Mouse (Mus musculus): ENCODE results near the gene Ankrd11. TPM values are rescaled to one million over a fixed set of nuclear protein-coding genes. Genes with fewer than 3 reads are reported as not detected.

The Ankrd11 gene
- polyA plus RNA-seq, 1 experiment from 2014 or later: 47.4 TPM

DNA sequence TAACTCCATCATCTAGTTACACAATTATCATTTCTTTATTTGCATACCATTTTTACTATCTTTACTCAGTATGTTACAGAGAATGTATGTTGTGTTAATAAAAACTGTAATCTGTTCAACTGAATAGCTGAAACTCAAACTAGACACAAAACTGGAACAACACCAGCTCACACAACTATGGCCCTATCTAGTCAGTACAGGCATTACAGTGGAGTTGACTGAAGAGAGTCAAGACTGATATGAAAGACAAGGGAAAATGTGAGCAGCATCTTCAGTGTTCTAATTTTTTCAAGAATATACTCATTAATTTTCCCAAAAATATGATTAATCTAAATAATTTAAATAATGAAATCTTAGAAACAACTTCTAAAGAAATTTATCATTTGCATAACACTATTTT lies 86.9 kb downstream of the Ankrd11 start:
- H3K36me3 ChIP-seq (ENCODE audit: control insufficient read depth, insufficient read depth, low read length): no peaks in the 10 kb centered on the region
- no peaks in the 10 kb centered on the region for H3K27me3 ChIP-seq (replicated peaks; ENCODE audit: control insufficient read depth, insufficient read depth, low read length)
- ATAC-seq (replicated peaks; ENCODE audit: low FRiP score, low TSS enrichment, low read depth): no peak
- H3K27ac ChIP-seq (ENCODE audit: low read depth): no peak overlapping the region
- peaks cover 4% of the 10 kb centered on the region; the same call in 1 of the 2 replicates for H3K4me1 ChIP-seq (replicated peaks; ENCODE audit: control insufficient read depth, insufficient read depth, low read length)
- no peaks in the 10 kb centered on the region for H3K9me3 ChIP-seq (ENCODE audit: control insufficient read depth, low read length)
- no peak overlapping the region for H3K4me3 ChIP-seq (ENCODE audit: low read depth, low read length)
- no peak overlapping the region for H3K4me2 ChIP-seq (ENCODE audit: low read length)
- no peak overlapping the region for H3K9ac ChIP-seq (ENCODE audit: low read length)
- DNase-seq (ENCODE audit: low spot score): no peak

DNA sequence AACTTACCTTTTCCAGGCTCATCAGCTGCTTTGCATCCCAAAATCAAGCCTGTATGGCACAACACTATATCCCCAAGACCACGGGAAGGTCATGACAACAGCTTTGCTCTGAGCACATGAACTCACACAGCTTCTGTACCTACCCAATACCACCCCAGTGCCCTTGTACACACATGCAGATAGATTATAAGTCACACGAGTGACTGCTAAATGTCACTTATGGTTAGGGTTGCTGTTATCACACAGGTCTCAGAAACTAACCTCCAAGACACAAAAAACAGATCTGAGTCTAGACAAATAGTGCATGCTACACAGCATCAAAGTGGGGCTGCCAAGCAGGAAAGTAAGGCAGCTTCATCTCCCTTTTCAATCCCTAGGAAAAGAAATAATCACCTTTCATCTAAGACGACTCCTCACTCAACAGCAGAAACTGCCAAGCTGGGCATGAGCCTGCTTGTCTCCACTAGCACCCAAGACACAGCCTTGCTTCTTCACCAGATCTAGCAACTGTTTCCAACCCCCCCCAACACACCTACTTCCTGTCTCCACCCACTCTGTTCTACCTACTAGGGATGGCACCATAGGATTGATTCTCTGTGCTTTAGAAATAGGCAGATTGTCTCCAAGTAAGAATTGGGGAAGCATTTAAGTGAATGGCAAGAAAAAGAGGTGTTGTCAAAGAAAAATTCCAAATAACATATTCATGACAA lies 87.8 kb downstream of the Ankrd11 start:
- H3K27ac ChIP-seq (ENCODE audit: low read depth): no peak overlapping the region
- no peak overlapping the region for H3K4me2 ChIP-seq (ENCODE audit: low read length)
- H3K4me1 ChIP-seq (replicated peaks; ENCODE audit: control insufficient read depth, insufficient read depth, low read length): peaks cover 8% of the 10 kb centered on the region
- ATAC-seq (replicated peaks; ENCODE audit: low FRiP score, low TSS enrichment, low read depth) (no peak), DNase-seq (ENCODE audit: low spot score) (no peak)
- no peaks in the 10 kb centered on the region for H3K36me3 ChIP-seq (ENCODE audit: control insufficient read depth, insufficient read depth, low read length)
- no peak overlapping the region for H3K9ac ChIP-seq (ENCODE audit: low read length)
- 75% methylated on average over 3 of the region's 3 CpGs for WGBS
- no peak overlapping the region for H3K4me3 ChIP-seq (ENCODE audit: low read depth, low read length)
- H3K9me3 ChIP-seq (ENCODE audit: control insufficient read depth, low read length): no peaks in the 10 kb centered on the region
- no peaks in the 10 kb centered on the region for H3K27me3 ChIP-seq (replicated peaks; ENCODE audit: control insufficient read depth, insufficient read depth, low read length)

DNA sequence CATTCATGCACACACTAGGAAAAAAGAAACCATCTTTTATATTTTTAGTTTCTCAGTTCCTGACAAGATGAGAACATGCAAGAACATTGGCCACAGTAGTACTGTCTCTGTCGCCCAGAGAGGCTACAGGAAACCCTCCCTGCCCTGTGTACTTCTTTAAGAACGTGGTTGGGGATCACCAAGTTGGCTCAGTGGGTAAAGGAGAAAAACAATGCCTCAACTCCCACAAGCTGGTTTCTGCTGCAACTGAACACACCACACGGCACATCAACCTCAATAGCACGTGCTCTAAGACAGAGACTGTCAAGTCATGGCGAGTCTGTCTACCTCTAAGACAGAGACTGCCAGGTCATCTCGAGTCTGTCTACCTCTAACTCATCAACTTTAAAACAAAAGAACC lies 89.0 kb downstream of the Ankrd11 start:
- WGBS: 89% methylated on average over 6 of the region's 6 CpGs
- Histone ChIP-seq H3K36me3 (ENCODE audit: control insufficient read depth, insufficient read depth, low read length) (no peaks in the 10 kb centered on the region), H3K9ac (ENCODE audit: low read length) (no peak overlapping the region), H3K4me2 (ENCODE audit: low read length) (no peak overlapping the region), H3K4me1 (replicated peaks; ENCODE audit: control insufficient read depth, insufficient read depth, low read length) (peaks cover 12% of the 10 kb centered on the region), H3K4me3 (ENCODE audit: low read depth, low read length) (no peak overlapping the region), H3K9me3 (ENCODE audit: control insufficient read depth, low read length) (no peaks in the 10 kb centered on the region), H3K27me3 (replicated peaks; ENCODE audit: control insufficient read depth, insufficient read depth, low read length) (no peaks in the 10 kb centered on the region), H3K27ac (ENCODE audit: low read depth) (no peak overlapping the region)
- DNase-seq (ENCODE audit: low spot score) (no peak), ATAC-seq (replicated peaks; ENCODE audit: low FRiP score, low TSS enrichment, low read depth) (no peak)

DNA sequence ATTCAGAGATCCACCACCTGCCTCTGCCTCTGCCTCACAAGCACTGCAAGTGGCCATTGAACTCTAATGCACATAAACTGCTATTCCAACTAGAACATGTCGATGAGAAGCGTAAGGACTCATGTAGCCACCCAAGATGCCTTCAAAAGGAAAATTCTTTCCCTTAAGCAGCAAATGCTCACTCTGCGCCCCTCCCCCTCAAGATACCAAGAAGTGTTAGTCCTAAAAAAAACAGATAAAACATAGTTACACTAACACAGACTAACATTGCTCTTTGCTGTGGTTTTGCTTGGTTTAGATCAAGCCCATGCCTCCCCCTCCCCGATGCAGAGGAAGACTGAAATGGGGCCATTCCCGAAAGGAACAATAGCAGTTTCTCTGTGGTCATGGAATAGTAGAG lies 90.6 kb downstream of the Ankrd11 start:
- ATAC-seq (replicated peaks; ENCODE audit: low FRiP score, low TSS enrichment, low read depth) (no peak), DNase-seq (ENCODE audit: low spot score) (no peak)
- no peak overlapping the region for H3K9ac ChIP-seq (ENCODE audit: low read length)
- H3K9me3 ChIP-seq (ENCODE audit: control insufficient read depth, low read length): no peaks in the 10 kb centered on the region
- no peak overlapping the region for H3K4me3 ChIP-seq (ENCODE audit: low read depth, low read length)
- H3K27ac ChIP-seq (ENCODE audit: low read depth): no peak overlapping the region
- 84% methylated on average over 5 of the region's 5 CpGs for WGBS
- H3K36me3 ChIP-seq (ENCODE audit: control insufficient read depth, insufficient read depth, low read length): no peaks in the 10 kb centered on the region
- no peak overlapping the region for H3K4me2 ChIP-seq (ENCODE audit: low read length)
- H3K4me1 ChIP-seq (replicated peaks; ENCODE audit: control insufficient read depth, insufficient read depth, low read length): peaks cover 8% of the 10 kb centered on the region
- no peaks in the 10 kb centered on the region for H3K27me3 ChIP-seq (replicated peaks; ENCODE audit: control insufficient read depth, insufficient read depth, low read length)

DNA sequence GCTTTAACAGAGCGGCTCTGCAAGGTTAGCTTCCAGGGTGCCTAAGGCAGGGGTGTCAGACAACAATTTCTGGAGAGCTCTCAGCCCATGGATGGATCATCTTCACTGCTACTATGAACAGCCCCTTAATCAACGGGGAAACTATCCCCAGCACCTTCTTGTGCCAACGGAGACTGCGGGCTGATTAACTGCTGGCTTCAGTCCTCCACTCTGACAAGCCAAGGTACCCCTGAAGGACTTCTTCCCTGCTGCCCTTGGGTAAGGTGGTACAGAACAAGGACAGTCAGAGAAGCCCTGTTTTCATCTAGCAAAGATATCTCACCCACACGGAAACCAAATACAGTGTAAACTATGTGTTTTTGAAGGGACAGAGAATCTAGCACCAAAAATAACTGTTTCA lies 92.4 kb downstream of the Ankrd11 start:
- H3K4me2 ChIP-seq (ENCODE audit: low read length): no peak overlapping the region
- peaks cover 8% of the 10 kb centered on the region for H3K4me1 ChIP-seq (replicated peaks; ENCODE audit: control insufficient read depth, insufficient read depth, low read length)
- no peaks in the 10 kb centered on the region for H3K27me3 ChIP-seq (replicated peaks; ENCODE audit: control insufficient read depth, insufficient read depth, low read length)
- no peak for DNase-seq (ENCODE audit: low spot score)
- no peak overlapping the region for H3K4me3 ChIP-seq (ENCODE audit: low read depth, low read length)
- no peak for ATAC-seq (replicated peaks; ENCODE audit: low FRiP score, low TSS enrichment, low read depth)
- H3K27ac ChIP-seq (ENCODE audit: low read depth): no peak overlapping the region
- WGBS: 77% methylated on average over 5 of the region's 5 CpGs
- no peak overlapping the region for H3K9ac ChIP-seq (ENCODE audit: low read length)
- no peaks in the 10 kb centered on the region for H3K36me3 ChIP-seq (ENCODE audit: control insufficient read depth, insufficient read depth, low read length)
- no peaks in the 10 kb centered on the region for H3K9me3 ChIP-seq (ENCODE audit: control insufficient read depth, low read length)

DNA sequence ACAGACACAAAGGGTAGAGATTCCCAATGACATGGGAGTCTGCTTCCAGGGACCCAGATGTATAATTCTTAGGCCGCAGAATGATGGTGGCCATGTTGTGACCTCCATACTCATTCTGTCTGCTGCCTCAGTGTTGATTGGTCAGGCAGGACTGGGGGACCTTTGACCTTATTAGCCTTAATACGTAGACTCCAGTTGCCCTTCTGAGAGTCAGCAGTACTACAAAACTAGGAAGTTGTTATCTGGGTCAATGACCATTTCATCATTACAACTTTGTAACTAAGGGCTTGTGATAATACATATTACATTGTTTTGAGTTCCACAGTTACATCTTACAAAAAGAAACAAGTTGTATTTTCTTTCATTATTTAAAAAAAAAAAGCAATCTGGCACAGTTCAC lies 96.3 kb downstream of the Ankrd11 start:
- no peaks in the 10 kb centered on the region for H3K9me3 ChIP-seq (ENCODE audit: control insufficient read depth, low read length)
- peaks cover 8% of the 10 kb centered on the region for H3K4me1 ChIP-seq (replicated peaks; ENCODE audit: control insufficient read depth, insufficient read depth, low read length)
- 78% methylated on average over 2 of the region's 2 CpGs for WGBS
- H3K27me3 ChIP-seq (replicated peaks; ENCODE audit: control insufficient read depth, insufficient read depth, low read length): no peaks in the 10 kb centered on the region
- H3K27ac ChIP-seq (ENCODE audit: low read depth): no peak overlapping the region
- 0 out of 2 replicates have a peak, but pooled peaks cover 4% of the 10 kb centered on the region for H3K36me3 ChIP-seq (ENCODE audit: control insufficient read depth, insufficient read depth, low read length)
- H3K4me2 ChIP-seq (ENCODE audit: low read length): no peak overlapping the region
- no peak overlapping the region for H3K4me3 ChIP-seq (ENCODE audit: low read depth, low read length)
- no peak overlapping the region for H3K9ac ChIP-seq (ENCODE audit: low read length)
- ATAC-seq (replicated peaks; ENCODE audit: low FRiP score, low TSS enrichment, low read depth) (no peak), DNase-seq (ENCODE audit: low spot score) (no peak)

DNA sequence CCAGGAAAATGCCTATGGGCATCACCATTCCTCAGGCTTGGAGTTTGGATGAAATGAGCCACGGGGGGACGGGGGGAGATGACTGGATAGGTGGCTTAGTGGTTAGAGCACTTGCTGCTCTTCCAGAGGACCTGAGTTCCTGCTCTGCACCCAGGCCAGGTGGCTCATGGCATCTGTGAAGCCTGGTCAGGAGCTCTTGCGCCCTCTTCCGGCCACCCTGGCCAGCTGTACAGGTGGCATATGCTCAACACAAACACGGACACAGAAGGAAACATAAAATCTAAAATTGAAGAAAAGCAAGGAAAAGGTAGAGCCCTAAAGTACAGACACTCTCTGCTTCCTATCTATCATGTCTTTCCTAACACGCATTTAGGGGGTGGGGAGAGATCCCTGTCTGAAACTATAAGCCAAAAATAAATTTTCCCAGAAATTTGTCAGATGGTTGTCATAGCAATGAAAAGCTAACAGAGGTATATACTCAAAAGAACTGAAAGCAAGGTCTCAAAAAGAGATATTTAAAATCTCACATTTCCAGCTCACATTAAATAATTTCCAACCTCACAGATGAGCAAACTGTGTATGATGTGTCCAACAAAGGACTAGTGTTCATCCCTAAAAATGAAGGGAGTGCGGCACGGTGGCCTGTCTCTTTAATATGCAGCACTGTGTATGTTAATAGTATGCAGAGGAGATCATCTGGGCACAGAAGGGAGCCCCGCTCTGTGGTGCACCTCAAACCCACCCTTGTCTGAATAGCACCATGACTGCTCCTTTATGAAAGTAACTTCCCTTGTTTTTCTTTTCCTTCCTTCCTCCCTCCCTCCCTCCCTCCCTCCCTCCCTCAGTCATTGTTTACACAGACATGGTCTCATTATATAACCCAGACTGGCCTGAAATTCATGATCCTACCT lies 99.0 kb downstream of the Ankrd11 start:
- ATAC-seq (replicated peaks; ENCODE audit: low FRiP score, low TSS enrichment, low read depth): no peak
- Histone ChIP-seq H3K27ac (ENCODE audit: low read depth) (no peak overlapping the region), H3K36me3 (ENCODE audit: control insufficient read depth, insufficient read depth, low read length) (0 out of 2 replicates have a peak, but pooled peaks cover 4% of the 10 kb centered on the region), H3K9ac (ENCODE audit: low read length) (no peak overlapping the region), H3K4me2 (ENCODE audit: low read length) (no peak overlapping the region), H3K4me3 (ENCODE audit: low read depth, low read length) (no peak overlapping the region), H3K9me3 (ENCODE audit: control insufficient read depth, low read length) (no peaks in the 10 kb centered on the region), H3K4me1 (replicated peaks; ENCODE audit: control insufficient read depth, insufficient read depth, low read length) (peaks cover 11% of the 10 kb centered on the region), H3K27me3 (replicated peaks; ENCODE audit: control insufficient read depth, insufficient read depth, low read length) (no peaks in the 10 kb centered on the region)
- no peak for DNase-seq (ENCODE audit: low spot score)
- 73% methylated on average over 9 of the region's 9 CpGs for WGBS

DNA sequence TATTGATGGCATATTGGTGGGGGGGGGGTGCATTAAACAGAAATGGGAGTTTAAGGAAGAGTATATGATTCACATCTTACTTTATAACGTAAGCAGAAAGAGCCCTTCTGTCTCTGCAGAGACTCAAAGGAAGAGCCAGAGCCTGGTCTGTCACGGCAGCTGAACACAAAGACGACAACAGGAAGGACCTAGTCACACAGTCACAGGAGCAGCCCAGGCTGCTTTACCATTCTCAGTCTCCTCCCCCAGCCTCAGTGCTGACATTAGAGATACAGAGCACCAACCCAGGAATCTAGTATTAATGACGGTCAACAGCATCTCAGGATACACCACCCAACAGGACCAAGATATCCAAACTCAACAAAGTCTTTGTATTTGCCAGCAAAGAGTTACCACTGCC lies 103.5 kb downstream of the Ankrd11 start:
- H3K36me3 ChIP-seq (ENCODE audit: control insufficient read depth, insufficient read depth, low read length): 0 out of 2 replicates have a peak, but pooled peaks cover 4% of the 10 kb centered on the region
- H3K4me2 ChIP-seq (ENCODE audit: low read length): no peak overlapping the region
- no peaks in the 10 kb centered on the region for H3K9me3 ChIP-seq (ENCODE audit: control insufficient read depth, low read length)
- H3K27me3 ChIP-seq (replicated peaks; ENCODE audit: control insufficient read depth, insufficient read depth, low read length): no peaks in the 10 kb centered on the region
- H3K9ac ChIP-seq (ENCODE audit: low read length): no peak overlapping the region
- H3K4me1 ChIP-seq (replicated peaks; ENCODE audit: control insufficient read depth, insufficient read depth, low read length): peaks cover 19% of the 10 kb centered on the region
- no peak overlapping the region for H3K4me3 ChIP-seq (ENCODE audit: low read depth, low read length)
- WGBS: 31% methylated on average over 4 of the region's 4 CpGs
- H3K27ac ChIP-seq (ENCODE audit: low read depth): no peak overlapping the region
- DNase-seq (ENCODE audit: low spot score) (no peak), ATAC-seq (replicated peaks; ENCODE audit: low FRiP score, low TSS enrichment, low read depth) (no peak)
